Mouse (Mus musculus): ENCODE measurements around the gene Rab8b.

DNA sequence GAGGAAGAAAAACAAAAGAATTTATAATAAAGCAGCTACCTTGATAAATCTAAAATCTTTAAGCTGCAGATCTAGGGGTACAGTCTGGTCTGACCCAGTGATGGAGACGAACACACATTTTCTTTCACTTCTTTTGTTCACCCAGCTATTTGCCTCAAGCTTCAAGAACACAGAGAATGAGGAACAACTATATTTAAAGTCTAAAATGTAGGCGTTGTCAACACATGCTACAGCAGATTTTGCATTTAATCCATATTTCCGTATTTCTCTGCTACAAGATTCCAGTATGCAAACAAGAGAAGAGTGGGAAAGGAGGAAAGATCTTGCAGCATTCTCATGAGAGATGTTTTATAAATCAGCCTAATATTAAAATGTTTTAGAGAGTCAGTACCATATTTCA is 40.6 kb downstream of the Rab8b start:
- TF ChIP-seq CTCF (IDR thresholded peaks at IDR 0.05; ENCODE audit: low read depth, low read length) (no peak), POLR2A (IDR thresholded peaks at IDR 0.05; ENCODE audit: borderline replicate concordance, low read depth, low read length) (no peak)
